Mouse (Mus musculus) liver, adult 2 months (tissue): ENCODE results near the gene Gm973. TPM values are rescaled to one million over a fixed set of nuclear protein-coding genes. Genes with fewer than 3 reads are reported as not detected.
A peak's percentile ranks its signal among the peaks of the same experiment; 100 is the strongest.

Experiments used
- DNase-seq: peaks from one replicate; pipeline ENCODE4 v3.0.0-alpha.2; 2011; ENCODE audit warnings: low read depth, low spot score; ENCODE audit errors: extremely low read depth
- H3K27ac ChIP-seq: fragments of 200-500 bp; replicated peaks from 2 replicates; pipeline ENCODE4 v1.5.1; 2012; ENCODE audit warnings: low read depth, mild to moderate bottlenecking, control low read depth, inconsistent platforms, low read length; ENCODE audit not compliant: insufficient read depth
- H3K27me3 ChIP-seq: fragments of 200-500 bp; 2 replicates; pipeline ENCODE4 v1.6.1; 2012; ENCODE audit warnings: mild to moderate bottlenecking, moderate library complexity, low read length, inconsistent platforms; ENCODE audit not compliant: control insufficient read depth, insufficient read depth
- H3K36me3 ChIP-seq: fragments of 200-500 bp; 2 replicates; pipeline ENCODE4 v1.6.1; 2012; ENCODE audit warnings: low read length, inconsistent platforms; ENCODE audit not compliant: control insufficient read depth, insufficient read depth
- H3K4me1 ChIP-seq: fragments of 200-500 bp; 2 replicates; pipeline ENCODE4 v1.6.1; 2011; ENCODE audit warnings: low read length; ENCODE audit not compliant: control insufficient read depth, insufficient read depth
- H3K4me3 ChIP-seq: fragments of 200-500 bp; 2 replicates; pipeline ENCODE4 v1.5.1; 2011; ENCODE audit warnings: low read depth, mild to moderate bottlenecking, control low read depth, low read length, moderate library complexity; ENCODE audit not compliant: insufficient read depth
- H3K79me2 ChIP-seq: fragments of 200-500 bp; 2 replicates; pipeline ENCODE4 v1.6.1; 2012; ENCODE audit warnings: inconsistent platforms, mild to moderate bottlenecking, low read length, moderate library complexity; ENCODE audit not compliant: control insufficient read depth, insufficient read depth
- H3K9ac ChIP-seq: fragments of 200-500 bp; 2 replicates; pipeline ENCODE4 v1.6.1; 2012; ENCODE audit warnings: low read depth, mild to moderate bottlenecking, control low read depth, inconsistent platforms, low read length
- CTCF ChIP-seq: fragments of 200-500 bp; IDR thresholded peaks from 2 replicates; pipeline ENCODE4 v1.5.1; 2011; ENCODE audit warnings: low read depth, low read length, control low read depth
- POLR2A ChIP-seq: fragments of 200-500 bp; IDR thresholded peaks from 2 replicates; pipeline ENCODE4 v1.6.1; 2011; ENCODE audit warnings: low read length, control low read depth; ENCODE audit not compliant: insufficient read depth; ENCODE audit errors: extremely low read depth
- WGBS: fragments of 180-500 bp; shearing (Covaris S2); methylation state at CpG from one replicate; pipeline ENCODE4 v1.1.7; 2018; 5-methylcytosine and 5-hydroxymethylcytosine counted together
- polyA plus RNA-seq: library from polyadenylated mRNA; depleted of rRNA; stranded (reverse); fragments of >200 nt; gene quantifications from 2 replicates; pipeline ENCODE4 v1.2.3, GENCODE M21; 2012; rRNA removed
- total RNA-seq: library from RNA; depleted of rRNA; stranded (reverse); fragments of >200 nt; gene quantifications from 2 replicates; pipeline ENCODE4 v1.2.3, GENCODE M21; 2014; rRNA removed

Gm973 gene
- total and polyA plus RNA-seq, 2 experiments: not detected

DNA sequence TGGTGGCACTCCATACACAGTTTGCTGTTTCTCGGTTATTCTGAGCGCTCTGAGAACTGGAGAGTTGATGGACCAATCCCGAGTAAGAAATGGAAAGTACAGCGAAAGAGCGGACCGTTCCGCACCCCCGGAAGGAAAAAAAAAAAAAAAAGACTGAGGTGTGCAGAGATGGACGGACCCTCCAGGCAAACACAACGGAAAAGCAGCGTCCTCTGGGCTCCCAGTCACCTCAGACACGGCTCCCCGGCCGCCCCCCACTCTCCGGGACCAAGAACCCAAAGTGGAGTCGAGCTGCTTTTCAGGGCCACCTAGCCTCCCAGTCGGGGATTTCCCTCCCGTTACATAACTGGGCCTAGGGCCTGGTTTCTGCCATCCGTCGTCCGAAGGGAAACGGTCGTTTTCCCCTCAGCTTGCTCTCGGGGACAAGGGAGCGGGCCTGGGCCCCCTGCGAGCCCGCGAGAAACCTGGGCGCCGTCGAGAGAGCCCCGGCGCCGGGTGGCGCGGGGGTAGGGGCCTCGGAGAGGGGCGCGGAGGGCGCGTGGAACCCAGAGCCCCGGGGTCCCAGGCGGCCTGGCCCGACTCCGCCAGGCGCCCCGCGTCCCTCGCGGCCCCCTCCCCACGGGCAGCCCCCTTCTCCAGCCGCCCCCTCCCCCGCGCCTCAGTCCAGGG is 154.0 kb downstream of the Gm973 start:
- H3K36me3 ChIP-seq: 0 out of 2 replicates have a peak, but pooled peaks cover 1% of the 10 kb centered on the region
- H3K9ac ChIP-seq: peak overlapping the region; percentile 92
- H3K27ac ChIP-seq: peak overlapping the region; percentile 63
- DNase-seq: peak; percentile 52
- WGBS: 2% methylated on average over 53 of the region's 54 CpGs
- H3K4me1 ChIP-seq: peaks cover 11% of the 10 kb centered on the region
- H3K4me3 ChIP-seq: peak overlapping the region; percentile 92
- TF ChIP-seq POLR2A: no peak
- no peak for TF ChIP-seq CTCF
- peaks cover 20% of the 10 kb centered on the region; the same call in 1 of the 2 replicates for H3K79me2 ChIP-seq
- H3K27me3 ChIP-seq: no peaks in the 10 kb centered on the region

DNA sequence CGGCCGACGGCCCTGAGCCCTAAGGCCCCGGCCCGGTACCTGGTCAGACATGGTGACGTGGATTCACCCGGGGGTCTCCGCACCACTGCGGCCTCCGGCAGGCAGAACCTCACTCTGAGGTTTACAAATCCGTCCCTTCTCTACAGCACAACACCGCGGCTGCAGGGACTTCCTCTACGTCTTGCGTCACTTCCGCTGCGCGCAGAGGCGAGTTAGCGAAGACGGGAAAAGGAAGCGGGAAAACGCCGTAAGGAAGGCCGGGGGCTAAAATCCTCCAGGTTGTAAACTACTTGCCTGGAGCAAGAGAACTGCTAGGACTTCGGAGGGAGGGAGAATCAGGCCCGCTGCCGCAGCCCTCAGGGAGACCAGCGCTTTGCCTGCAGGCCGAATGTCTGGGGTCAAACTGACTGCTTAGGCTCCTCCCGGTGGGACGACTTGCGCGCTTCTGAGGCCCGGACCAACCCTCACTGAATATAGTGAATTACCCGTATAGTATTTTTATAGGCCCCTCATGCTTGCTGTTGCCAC is 154.6 kb downstream of the Gm973 start, which contains the start of gene Sumo1:
Sumo1 (minus strand) TSS at position 194 of the 528 bp plus-strand sequence.
- TF ChIP-seq CTCF (no peak), POLR2A (peak; percentile 87)
- under 1% methylated on average over 36 of the region's 36 CpGs for WGBS
- 0 out of 2 replicates have a peak, but pooled peaks cover 1% of the 10 kb centered on the region for H3K36me3 ChIP-seq
- peaks cover 11% of the 10 kb centered on the region for H3K4me1 ChIP-seq
- no peaks in the 10 kb centered on the region for H3K27me3 ChIP-seq
- H3K79me2 ChIP-seq: peaks cover 20% of the 10 kb centered on the region; the same call in 1 of the 2 replicates
- H3K9ac ChIP-seq: peak within 1 kb of the TSS; percentile 92
- peak within 1 kb of the TSS; percentile 76 for H3K27ac ChIP-seq
- peak within 1 kb of the TSS; percentile 92 for H3K4me3 ChIP-seq
- DNase-seq: peak; percentile 83

DNA sequence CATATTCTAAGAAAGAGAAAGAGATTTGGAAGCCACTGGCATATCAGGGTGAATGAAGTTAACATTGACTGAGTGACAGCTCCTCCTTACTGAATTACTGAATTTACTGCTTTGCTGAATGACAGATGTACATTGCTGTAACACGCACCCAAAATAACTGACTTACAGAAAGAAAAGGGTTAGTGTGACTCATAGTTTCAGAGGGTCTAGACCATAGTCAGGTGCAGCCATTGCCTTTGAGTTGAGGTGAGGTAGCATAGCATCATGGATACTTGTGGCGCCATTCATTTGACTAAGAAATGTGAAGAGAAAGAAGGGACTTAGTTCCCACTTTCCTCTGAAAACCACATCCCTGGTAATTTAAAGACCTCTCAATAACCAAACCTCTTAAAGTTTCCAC is 157.6 kb downstream of the Gm973 start:
- 99% methylated on average over 2 of the region's 2 CpGs for WGBS
- Histone ChIP-seq H3K36me3 (no peaks in the 10 kb centered on the region), H3K4me3 (no peak overlapping the region), H3K27me3 (no peaks in the 10 kb centered on the region), H3K9ac (no peak overlapping the region), H3K79me2 (peaks cover 12% of the 10 kb centered on the region; the same call in 1 of the 2 replicates), H3K4me1 (peaks cover 5% of the 10 kb centered on the region; the same call in 1 of the 2 replicates), H3K27ac (no peak overlapping the region)
- TF ChIP-seq CTCF (no peak), POLR2A (no peak)
- DNase-seq: no peak

GRCm38 (mm10) chr1:59683926-59684818 is 168.1 kb downstream of the Gm973 start:
- peak overlapping the region; percentile 50 for H3K4me3 ChIP-seq
- DNase-seq: no peak
- no peak for TF ChIP-seq POLR2A
- TF ChIP-seq CTCF: no peak
- peak overlapping the region; percentile 52; the same call in 1 of the 2 replicates for H3K9ac ChIP-seq
- H3K27me3 ChIP-seq: no peaks in the 10 kb centered on the region
- 10% methylated on average over 11 of the region's 11 CpGs for WGBS
- peaks cover 15% of the 10 kb centered on the region for H3K4me1 ChIP-seq
- peaks cover 18% of the 10 kb centered on the region for H3K79me2 ChIP-seq
- H3K27ac ChIP-seq: peak overlapping the region; percentile 20; the same call in 1 of the 2 replicates
- no peaks in the 10 kb centered on the region for H3K36me3 ChIP-seq

GRCm38 (mm10) chr1:59684819-59685755 is 169.0 kb downstream of the Gm973 start, which contains the start of gene Nop58:
Gene Nop58 (plus strand): TSS chr1:59684971.
- peak within 1 kb of the TSS; percentile 33 for H3K27ac ChIP-seq
- peak; percentile 76 for TF ChIP-seq POLR2A
- no peak for TF ChIP-seq CTCF
- WGBS: under 1% methylated on average over 49 of the region's 49 CpGs

More at GRCm38 (mm10) chr1:59684819-59685755, 169.0 kb downstream of the Gm973 start, which contains the start of gene Nop58:
- no peaks in the 10 kb centered on the region for H3K36me3 ChIP-seq
- peak; percentile 93 for DNase-seq
- H3K4me1 ChIP-seq: peaks cover 15% of the 10 kb centered on the region
- peak within 1 kb of the TSS; percentile 72 for H3K4me3 ChIP-seq
- no peaks in the 10 kb centered on the region for H3K27me3 ChIP-seq
- H3K79me2 ChIP-seq: peaks cover 20% of the 10 kb centered on the region
- peak within 1 kb of the TSS; percentile 69 for H3K9ac ChIP-seq

Other genes with a start within 250 kb of the Gm973 start
- 4.5 and 5.6 TPM in 2 replicates for gene Fzd7, start 33.8 kb upstream of the Gm973 start, total RNA-seq
- 11.7 and 12.8 TPM in 2 replicates for gene Fzd7, start 33.8 kb upstream of the Gm973 start, polyA plus RNA-seq
- gene Sumo1, start 154.6 kb downstream of the Gm973 start, total RNA-seq: 39.9 and 55.1 TPM in 2 replicates
- gene Sumo1, start 154.6 kb downstream of the Gm973 start, polyA plus RNA-seq: 7.5 and 8.1 TPM in 2 replicates
- gene Nop58, start 168.7 kb downstream of the Gm973 start, total RNA-seq: 18.3 and 21.9 TPM in 2 replicates
- 7.3 and 14.2 TPM in 2 replicates for gene Nop58, start 168.7 kb downstream of the Gm973 start, polyA plus RNA-seq
- 16.2 and 16.6 TPM in 2 replicates for gene Bmpr2, start 247.1 kb downstream of the Gm973 start, total RNA-seq
- gene Bmpr2, start 247.1 kb downstream of the Gm973 start, polyA plus RNA-seq: 2.5 and 2.6 TPM in 2 replicates